Comparison of ENCODE assay signal across 7 mouse cellular contexts in the genomic region with DNA sequence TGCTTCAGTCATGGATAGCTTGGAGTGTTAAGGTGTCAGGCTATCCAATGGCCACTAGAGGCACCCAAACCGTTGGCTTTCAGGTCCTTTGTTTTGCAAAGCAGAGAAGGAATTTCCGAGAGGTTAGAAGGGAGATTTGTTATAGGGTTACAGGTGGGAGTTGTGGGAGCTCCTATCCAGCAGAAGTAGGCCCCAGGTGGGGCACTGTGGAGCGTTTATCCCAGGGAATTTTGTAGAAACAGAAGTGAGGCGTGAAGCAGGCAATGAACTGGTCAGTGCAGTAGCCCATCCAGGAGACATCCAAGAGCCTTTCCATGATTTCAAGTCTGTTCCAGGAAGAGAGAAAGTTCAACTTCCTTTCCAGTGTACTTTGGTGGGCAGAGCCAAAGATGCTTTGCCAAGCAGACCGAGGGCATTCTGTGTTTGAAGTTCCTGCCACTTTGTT. TPM values are rescaled to one million over a fixed set of nuclear protein-coding genes. Genes with fewer than 3 reads are reported as not detected.
DNase-seq lines count a peak whose midpoint lies in the region; ATAC-seq and TF ChIP-seq lines count a peak whose summit lies in the region.

No protein-coding gene starts in this region.

- H3K27me3 ChIP-seq in hindbrain, embryonic 13.5 days, result no peaks in the 10 kb centered on the region
- no peaks in the 10 kb centered on the region for H3K27me3 ChIP-seq in liver, embryonic 12.5 days (replicated peaks)
- H3K27me3 ChIP-seq in neural tube, embryonic 12.5 days (replicated peaks), result no peaks in the 10 kb centered on the region

- H3K9me3 ChIP-seq in hindbrain, embryonic 13.5 days, result no peaks in the 10 kb centered on the region
- H3K9me3 ChIP-seq in liver, embryonic 12.5 days (replicated peaks), result no peaks in the 10 kb centered on the region
- no peaks in the 10 kb centered on the region for H3K9me3 ChIP-seq in neural tube, embryonic 12.5 days

- peak; percentile 52; the same call in 1 of the 2 replicates for TF ChIP-seq POLR2A in embryonic fibroblast, embryonic 13.5 days (IDR thresholded peaks at IDR 0.05; ENCODE audit: low read depth, low read length)

- no peak for ATAC-seq in hindbrain, embryonic 13.5 days (ENCODE audit: low FRiP score)
- no peak for ATAC-seq in liver, embryonic 12.5 days
- no peak for ATAC-seq in neural tube, embryonic 12.5 days (ENCODE audit: low FRiP score, low read depth)

- no peaks in the 10 kb centered on the region for H3K4me1 ChIP-seq in embryonic fibroblast, embryonic 13.5 days (ENCODE audit: control insufficient read depth, insufficient read depth, low read length)
- peaks cover 20% of the 10 kb centered on the region for H3K4me1 ChIP-seq in hindbrain, embryonic 13.5 days (replicated peaks)
- H3K4me1 ChIP-seq in liver, embryonic 12.5 days, result peaks cover 25% of the 10 kb centered on the region
- peaks cover 3% of the 10 kb centered on the region; the same call in 1 of the 2 replicates for H3K4me1 ChIP-seq in neural tube, embryonic 12.5 days

- H3K9ac ChIP-seq in hindbrain, embryonic 13.5 days, result peak overlapping the region; percentile 60
- H3K9ac ChIP-seq in liver, embryonic 12.5 days, result peak overlapping the region; percentile 36; the same call in 1 of the 2 replicates
- no peak overlapping the region for H3K9ac ChIP-seq in neural tube, embryonic 12.5 days

- TF ChIP-seq CTCF in embryonic fibroblast, embryonic 13.5 days (IDR thresholded peaks at IDR 0.05; ENCODE audit: borderline replicate concordance, insufficient read depth, low read length), result no peak

- 3% methylated on average over 5 of the region's 5 CpGs for WGBS in hindbrain, embryonic 13.5 days
- WGBS in liver, embryonic 12.5 days (ENCODE audit: insufficient replicate concordance), result 12% methylated on average over 5 of the region's 5 CpGs
- 5% methylated on average over 5 of the region's 5 CpGs for WGBS in neural tube, embryonic 12.5 days

- peaks cover 7% of the 10 kb centered on the region for H3K36me3 ChIP-seq in hindbrain, embryonic 13.5 days
- H3K36me3 ChIP-seq in liver, embryonic 12.5 days, result no peaks in the 10 kb centered on the region
- peaks cover 4% of the 10 kb centered on the region; the same call in 1 of the 2 replicates for H3K36me3 ChIP-seq in neural tube, embryonic 12.5 days

- 0 out of 2 replicates have a peak overlapping the region, but pooled peaks have one; percentile 8 for H3K27ac ChIP-seq in embryonic fibroblast, embryonic 13.5 days (ENCODE audit: insufficient read depth, low read length)
- H3K27ac ChIP-seq in hindbrain, embryonic 13.5 days, result peak overlapping the region; percentile 79
- peak overlapping the region; percentile 62 for H3K27ac ChIP-seq in liver, embryonic 12.5 days
- H3K27ac ChIP-seq in neural tube, embryonic 12.5 days, result no peak overlapping the region; the same call in 1 of the 2 replicates

- peak; percentile 51 for DNase-seq in CD4-positive helper T cell, adult 2 months (ENCODE audit: low read depth, low spot score)
- peak; percentile 41 for DNase-seq in MEL-GATA-1-ER (ENCODE audit: extremely low read depth, low read depth)
- no peak for DNase-seq in layer of hippocampus, postnatal 36 days

- H3K4me2 ChIP-seq in hindbrain, embryonic 13.5 days, result peak overlapping the region; percentile 66
- H3K4me2 ChIP-seq in liver, embryonic 12.5 days, result peak overlapping the region; percentile 47
- peak overlapping the region; percentile 69 for H3K4me2 ChIP-seq in neural tube, embryonic 12.5 days (replicated peaks)

- H3K4me3 ChIP-seq in embryonic fibroblast, embryonic 13.5 days (ENCODE audit: insufficient read depth, low read length), result no peak overlapping the region
- peak overlapping the region; percentile 11; the same call in 1 of the 2 replicates for H3K4me3 ChIP-seq in hindbrain, embryonic 13.5 days
- H3K4me3 ChIP-seq in liver, embryonic 12.5 days, result peak overlapping the region; percentile 5; the same call in 1 of the 2 replicates
- 0 out of 2 replicates have a peak overlapping the region, but pooled peaks have one; percentile 1 for H3K4me3 ChIP-seq in neural tube, embryonic 12.5 days

RNA-seq across cellular contexts. Expression of a gene that starts 1.6 kb away (rescaled TPM):
- 4.0 and 6.1 TPM in 2 replicates for polyA plus RNA-seq in embryonic fibroblast, embryonic 13.5 days (2011; ENCODE audit: insufficient read length, low read depth, missing spikeins)
- polyA plus RNA-seq in hindbrain, embryonic 13.5 days (2015; fragmentation: Nextera tagmentation; extraction: Ambion mirVana), result 32.0 and 34.5 TPM in 2 replicates
- polyA plus RNA-seq in liver, embryonic 12.5 days (2016; fragmentation: Nextera tagmentation; extraction: Ambion mirVana), result 4.2 and 4.8 TPM in 2 replicates
- polyA plus RNA-seq in neural tube, embryonic 12.5 days (2016; fragmentation: Nextera tagmentation; extraction: Ambion mirVana), result 22.4 and 23.0 TPM in 2 replicates
- 1 to 10 TPM; 6.8 to 7.1 TPM for total RNA-seq in layer of hippocampus, postnatal 36 days (2021)

RNA-seq across cellular contexts. Expression of a gene that starts 33.4 kb away (rescaled TPM):
- polyA plus RNA-seq in embryonic fibroblast, embryonic 13.5 days (2011; ENCODE audit: insufficient read length, low read depth, missing spikeins), result not detected in 2 replicates
- not detected in 2 replicates for polyA plus RNA-seq in hindbrain, embryonic 13.5 days (2015; fragmentation: Nextera tagmentation; extraction: Ambion mirVana)
- polyA plus RNA-seq in liver, embryonic 12.5 days (2016; fragmentation: Nextera tagmentation; extraction: Ambion mirVana), result not detected in 2 replicates
- polyA plus RNA-seq in neural tube, embryonic 12.5 days (2016; fragmentation: Nextera tagmentation; extraction: Ambion mirVana), result not detected in 2 replicates
- total RNA-seq in layer of hippocampus, postnatal 36 days (2021), result not detected

RNA-seq across cellular contexts. Expression of a gene that starts 57.3 kb away (rescaled TPM):
- 0.40 TPM in 1 of 2 replicates, not detected in the other for polyA plus RNA-seq in embryonic fibroblast, embryonic 13.5 days (2011; ENCODE audit: insufficient read length, low read depth, missing spikeins)
- polyA plus RNA-seq in hindbrain, embryonic 13.5 days (2015; fragmentation: Nextera tagmentation; extraction: Ambion mirVana), result 0.04 TPM in 1 of 2 replicates, not detected in the other
- 0.48 and 0.50 TPM in 2 replicates for polyA plus RNA-seq in liver, embryonic 12.5 days (2016; fragmentation: Nextera tagmentation; extraction: Ambion mirVana)
- polyA plus RNA-seq in neural tube, embryonic 12.5 days (2016; fragmentation: Nextera tagmentation; extraction: Ambion mirVana), result not detected in 2 replicates
- not detected for total RNA-seq in layer of hippocampus, postnatal 36 days (2021)

Comparison
In these comparisons a context has a peak if more than half of its experiments do, and no peak if none do; other contexts are left out.
1. DNase-seq: peak in CD4-positive helper T cell, adult 2 months (single experiment) and MEL-GATA-1-ER (single experiment); none in layer of hippocampus, postnatal 36 days (0 of 2).
2. Peak in every context shown above with its lines, with median percentiles within 50 percentile points of each other: H3K4me2 ChIP-seq.